18 mouse cellular contexts compared by ENCODE assay signal in the genomic region with DNA sequence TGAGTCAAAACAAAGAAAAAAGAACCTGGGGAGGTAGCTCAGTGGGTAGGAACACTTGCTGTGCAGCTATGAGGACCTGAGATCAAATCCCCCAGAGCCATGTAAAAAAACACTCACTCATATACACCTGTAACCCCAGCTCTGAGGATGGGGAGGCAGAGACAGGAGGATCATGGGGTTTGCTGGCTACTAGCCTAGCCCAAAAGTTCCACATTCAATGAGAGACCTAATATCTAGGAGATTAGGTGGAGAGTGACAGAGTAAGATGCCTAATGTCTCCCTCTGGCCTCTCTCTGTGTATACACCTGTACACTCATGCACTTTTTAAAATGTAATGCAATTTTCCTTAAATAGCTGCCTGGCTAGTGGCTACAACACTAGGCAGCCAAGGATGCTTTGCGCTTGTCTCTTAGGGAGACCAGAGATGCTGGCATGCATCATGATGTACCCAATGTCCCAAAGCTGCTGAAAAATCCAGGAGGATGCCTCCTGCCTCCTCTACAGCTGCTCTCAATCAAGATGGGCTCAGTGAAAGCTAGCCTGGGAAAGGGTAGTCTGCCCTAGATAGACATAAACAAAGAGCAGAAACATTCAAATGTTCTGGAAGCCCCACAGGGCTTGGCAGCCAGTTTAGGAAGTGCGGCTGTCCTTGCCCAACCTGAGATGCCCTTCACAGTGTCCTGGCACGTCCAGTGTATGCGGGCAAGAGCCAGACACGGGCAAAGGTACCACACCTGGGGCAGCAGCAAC. TPM values are rescaled to one million over a fixed set of nuclear protein-coding genes. Genes with fewer than 3 reads are reported as not detected.
DNase-seq lines count a peak whose midpoint lies in the region; ATAC-seq and TF ChIP-seq lines count a peak whose summit lies in the region.
"Had no signal": no experiment of that assay in that cellular context is flagged by ENCODE, and none has a peak within 500 bp of the region (broad histone marks: within the 10 kb centered on the region; RNA-seq: fewer than 3 reads in every experiment).

No protein-coding gene starts in this region.

- H3K9me3 ChIP-seq in forebrain, embryonic 11.5 days (ENCODE audit: control insufficient read depth, low read length): no peaks in the 10 kb centered on the region
- H3K9me3 ChIP-seq in forebrain, postnatal 0 days (ENCODE audit: low read length): no peaks in the 10 kb centered on the region
- H3K9me3 ChIP-seq: embryonic facial prominence, embryonic 13.5 days; forebrain, embryonic 12.5 days; midbrain, embryonic 12.5 days; neural tube, embryonic 13.5 days had no signal

- H3K9ac ChIP-seq in forebrain, embryonic 11.5 days (ENCODE audit: low read length): no peak overlapping the region
- H3K9ac ChIP-seq in forebrain, postnatal 0 days: no peak overlapping the region
- H3K9ac ChIP-seq: embryonic facial prominence, embryonic 13.5 days; forebrain, embryonic 12.5 days; midbrain, embryonic 12.5 days; neural tube, embryonic 13.5 days had no signal

- H3K36me3 ChIP-seq in forebrain, embryonic 11.5 days (ENCODE audit: control insufficient read depth, insufficient read depth, low read length): no peaks in the 10 kb centered on the region
- no peaks in the 10 kb centered on the region for H3K36me3 ChIP-seq in forebrain, postnatal 0 days (ENCODE audit: insufficient read depth)
- H3K36me3 ChIP-seq: embryonic facial prominence, embryonic 13.5 days; forebrain, embryonic 12.5 days; midbrain, embryonic 12.5 days; neural tube, embryonic 13.5 days had no signal

- no peaks in the 10 kb centered on the region for H3K27me3 ChIP-seq in forebrain, embryonic 11.5 days (ENCODE audit: control insufficient read depth, insufficient read depth, low read length)
- H3K27me3 ChIP-seq in forebrain, postnatal 0 days (ENCODE audit: insufficient read depth, low read length): no peaks in the 10 kb centered on the region
- H3K27me3 ChIP-seq: embryonic facial prominence, embryonic 13.5 days; forebrain, embryonic 12.5 days; midbrain, embryonic 12.5 days; neural tube, embryonic 13.5 days had no signal

- H3K27ac ChIP-seq in forebrain, embryonic 11.5 days (ENCODE audit: low read depth, low read length): no peak overlapping the region
- no peak overlapping the region for H3K27ac ChIP-seq in forebrain, postnatal 0 days (ENCODE audit: low read depth, low read length)
- H3K27ac ChIP-seq: embryonic facial prominence, embryonic 13.5 days; forebrain, embryonic 12.5 days; left cerebral cortex, adult 2 months; midbrain, embryonic 12.5 days; neural tube, embryonic 13.5 days had no signal

- no peak overlapping the region for H3K4me2 ChIP-seq in forebrain, embryonic 11.5 days (ENCODE audit: low read depth, low read length, severe bottlenecking)
- H3K4me2 ChIP-seq in forebrain, postnatal 0 days (ENCODE audit: low read depth): no peak overlapping the region
- H3K4me2 ChIP-seq: embryonic facial prominence, embryonic 13.5 days; forebrain, embryonic 12.5 days; midbrain, embryonic 12.5 days; neural tube, embryonic 13.5 days had no signal

- no peak for ATAC-seq in forebrain, embryonic 11.5 days (replicated peaks; ENCODE audit: low FRiP score)
- ATAC-seq in forebrain, postnatal 0 days: no peak
- ATAC-seq: inflammation-experienced regulatory T-cells, adult 6 months had no signal

- 87% methylated on average over 5 of the region's 5 CpGs for WGBS in forebrain, embryonic 11.5 days
- 74% methylated on average over 5 of the region's 5 CpGs for WGBS in forebrain, postnatal 0 days

- no peak overlapping the region for H3K4me3 ChIP-seq in forebrain, embryonic 11.5 days (ENCODE audit: low read depth, low read length)
- no peak overlapping the region for H3K4me3 ChIP-seq in forebrain, postnatal 0 days (ENCODE audit: low read depth, low read length)
- H3K4me3 ChIP-seq: embryonic facial prominence, embryonic 13.5 days; forebrain, embryonic 12.5 days; left cerebral cortex, adult 2 months; midbrain, embryonic 12.5 days; neural tube, embryonic 13.5 days had no signal

- DNase-seq in forebrain, embryonic 11.5 days (ENCODE audit: low spot score): peak; percentile 0
- no peak for DNase-seq in forebrain, postnatal 0 days
- DNase-seq in kidney, adult 9 months: peak; percentile 46
- no peak for DNase-seq in kidney, postnatal 10 days
- DNase-seq in brain, adult 2 months (ENCODE audit: low read depth, low spot score): peak; percentile 94
- peak; percentile 88 to 90 for DNase-seq in cerebellum, postnatal 14 days
- no peak for DNase-seq in lung, postnatal 14 days
- DNase-seq in retina, embryonic 14.5 days (ENCODE audit: low spot score): no peak
- DNase-seq: adrenal gland, postnatal 25 days; gastrocnemius, postnatal 10 days; liver; thymus, adult 18-20 months had no signal

- H3K4me1 ChIP-seq in forebrain, embryonic 11.5 days (replicated peaks; ENCODE audit: control insufficient read depth, insufficient read depth, low read length): no peaks in the 10 kb centered on the region
- H3K4me1 ChIP-seq in forebrain, postnatal 0 days (ENCODE audit: insufficient read depth): no peaks in the 10 kb centered on the region
- H3K4me1 ChIP-seq: forebrain, embryonic 12.5 days; midbrain, embryonic 12.5 days had no signal

- TF ChIP-seq CTCF in forebrain, postnatal 0 days (IDR thresholded peaks at IDR 0.05; ENCODE audit: low read depth): no peak

RNA-seq across cellular contexts. Expression of a gene that starts 32.7 kb away (rescaled TPM):
- 34.9 and 40.6 TPM in 2 replicates for polyA plus RNA-seq in forebrain, embryonic 11.5 days (2014; fragmentation: Nextera tagmentation; extraction: Ambion mirVana)
- total RNA-seq in forebrain, postnatal 0 days (2014; rRNA removed): 36.8 and 38.2 TPM in 2 replicates
- polyA plus RNA-seq in forebrain, postnatal 0 days (2015; fragmentation: Nextera tagmentation; extraction: Ambion mirVana): 21.1 and 32.9 TPM in 2 replicates

RNA-seq across cellular contexts. Expression of a gene that starts 39.2 kb away (rescaled TPM):
- polyA plus RNA-seq in forebrain, embryonic 11.5 days (2014; fragmentation: Nextera tagmentation; extraction: Ambion mirVana): 18.0 and 18.1 TPM in 2 replicates
- 84.4 and 90.1 TPM in 2 replicates for total RNA-seq in forebrain, postnatal 0 days (2014; rRNA removed)
- 23.6 and 25.7 TPM in 2 replicates for polyA plus RNA-seq in forebrain, postnatal 0 days (2015; fragmentation: Nextera tagmentation; extraction: Ambion mirVana)

RNA-seq across cellular contexts. Expression of a gene that starts 39.3 kb away (rescaled TPM):
- polyA plus RNA-seq in forebrain, embryonic 11.5 days (2014; fragmentation: Nextera tagmentation; extraction: Ambion mirVana): 80.7 and 91.7 TPM in 2 replicates
- total RNA-seq in forebrain, postnatal 0 days (2014; rRNA removed): 86.1 and 101 TPM in 2 replicates
- 77.3 and 85.9 TPM in 2 replicates for polyA plus RNA-seq in forebrain, postnatal 0 days (2015; fragmentation: Nextera tagmentation; extraction: Ambion mirVana)

Comparison
In these comparisons a context has a peak if more than half of its experiments do, and no peak if none do; other contexts are left out.
1. DNase-seq: peak in forebrain, embryonic 11.5 days (single experiment), kidney, adult 9 months (single experiment), brain, adult 2 months (single experiment) and cerebellum, postnatal 14 days (2 of 2); none in forebrain, postnatal 0 days (single experiment), kidney, postnatal 10 days (single experiment), lung, postnatal 14 days (single experiment) and retina, embryonic 14.5 days (single experiment).